Comparison of ENCODE assay signal across 8 mouse cellular contexts in genomic region chr10:76031511-76032401, GRCm38 (mm10). TPM values are rescaled to one million over a fixed set of nuclear protein-coding genes. Genes with fewer than 3 reads are reported as not detected.
A peak's percentile ranks its signal among the peaks of the same experiment; 100 is the strongest.
DNase-seq lines count a peak whose midpoint lies in the region; ATAC-seq and TF ChIP-seq lines count a peak whose summit lies in the region.

No protein-coding gene starts in this region.

- no peaks in the 10 kb centered on the region for H3K9me3 ChIP-seq in heart, embryonic 10.5 days
- no peaks in the 10 kb centered on the region for H3K9me3 ChIP-seq in ES-E14 (ENCODE audit: control insufficient read depth, insufficient read depth, low read depth, low read length)
- no peaks in the 10 kb centered on the region for H3K9me3 ChIP-seq in intestine, embryonic 15.5 days
- no peaks in the 10 kb centered on the region for H3K9me3 ChIP-seq in midbrain, embryonic 10.5 days (replicated peaks)

- peak overlapping the region; percentile 97 for H3K27ac ChIP-seq in heart, embryonic 10.5 days
- H3K27ac ChIP-seq in ES-E14 (ENCODE audit: insufficient read depth, low read depth, low read length, poor library complexity, severe bottlenecking): peak overlapping the region; percentile 88; the same call in 1 of the 2 replicates
- no peak overlapping the region; the same call in 1 of the 2 replicates for H3K27ac ChIP-seq in embryonic fibroblast, embryonic 13.5 days (ENCODE audit: insufficient read depth, low read length)
- peak overlapping the region; percentile 77 for H3K27ac ChIP-seq in intestine, embryonic 15.5 days
- H3K27ac ChIP-seq in midbrain, embryonic 10.5 days (replicated peaks): peak overlapping the region; percentile 98

- DNase-seq in heart, embryonic 10.5 days (ENCODE audit: low spot score): peak; percentile 62
- DNase-seq in heart, adult 18-20 months: no peak
- no peak for DNase-seq in ES-E14 (ENCODE audit: low read depth, low spot score)
- no peak for DNase-seq in midbrain, embryonic 10.5 days (ENCODE audit: low spot score)
- no peak for DNase-seq in left cerebral cortex, postnatal 4 days

- no peak for TF ChIP-seq CTCF in embryonic fibroblast, embryonic 13.5 days (IDR thresholded peaks at IDR 0.05; ENCODE audit: borderline replicate concordance, insufficient read depth, low read length)

- peaks cover 19% of the 10 kb centered on the region for H3K36me3 ChIP-seq in heart, embryonic 10.5 days
- H3K36me3 ChIP-seq in ES-E14 (ENCODE audit: control insufficient read depth, insufficient read depth, low read length, poor library complexity, severe bottlenecking): no peaks in the 10 kb centered on the region; the same call in 1 of the 2 replicates
- H3K36me3 ChIP-seq in intestine, embryonic 15.5 days: 0 out of 2 replicates have a peak, but pooled peaks cover under 1% of the 10 kb centered on the region
- H3K36me3 ChIP-seq in midbrain, embryonic 10.5 days: peaks cover 31% of the 10 kb centered on the region

- 45% methylated on average over 14 of the region's 14 CpGs for WGBS in heart, embryonic 10.5 days
- 48% methylated on average over 14 of the region's 14 CpGs for WGBS in intestine, embryonic 15.5 days
- WGBS in midbrain, embryonic 10.5 days: 55% methylated on average over 14 of the region's 14 CpGs

- TF ChIP-seq POLR2A in embryonic fibroblast, embryonic 13.5 days (IDR thresholded peaks at IDR 0.05; ENCODE audit: low read depth, low read length): no peak

- H3K4me3 ChIP-seq in heart, embryonic 10.5 days: peak overlapping the region; percentile 89
- H3K4me3 ChIP-seq in ES-E14 (ENCODE audit: insufficient read depth in 1 of 2, low read depth in 1 of 2, low read length in 2 of 2, poor library complexity in 1 of 2, severe bottlenecking in 1 of 2): peak overlapping the region; percentile 82 to 89
- H3K4me3 ChIP-seq in embryonic fibroblast, embryonic 13.5 days (ENCODE audit: insufficient read depth, low read length): peak overlapping the region; percentile 16; the same call in 1 of the 2 replicates
- peak overlapping the region; percentile 81 for H3K4me3 ChIP-seq in intestine, embryonic 15.5 days (replicated peaks)
- peak overlapping the region; percentile 93 for H3K4me3 ChIP-seq in midbrain, embryonic 10.5 days

- H3K27me3 ChIP-seq in heart, embryonic 10.5 days (ENCODE audit: insufficient read depth, poor library complexity, severe bottlenecking): no peaks in the 10 kb centered on the region
- no peaks in the 10 kb centered on the region for H3K27me3 ChIP-seq in intestine, embryonic 15.5 days (replicated peaks)
- no peaks in the 10 kb centered on the region for H3K27me3 ChIP-seq in midbrain, embryonic 10.5 days (ENCODE audit: low read depth, poor library complexity, severe bottlenecking)

- H3K9ac ChIP-seq in ES-E14 (ENCODE audit: insufficient read depth, low read depth, low read length, poor library complexity, severe bottlenecking): peak overlapping the region; percentile 75
- peak overlapping the region; percentile 48 for H3K9ac ChIP-seq in intestine, embryonic 15.5 days

- H3K4me1 ChIP-seq in heart, embryonic 10.5 days: peaks cover 25% of the 10 kb centered on the region
- H3K4me1 ChIP-seq in ES-E14 (ENCODE audit: control insufficient read depth in 2 of 2, insufficient read depth in 2 of 2, low read length in 2 of 2, poor library complexity in 1 of 2): peaks cover 11 to 12% of the 10 kb centered on the region in 2 experiments
- peaks cover 3% of the 10 kb centered on the region for H3K4me1 ChIP-seq in embryonic fibroblast, embryonic 13.5 days (ENCODE audit: control insufficient read depth, insufficient read depth, low read length)
- H3K4me1 ChIP-seq in intestine, embryonic 15.5 days (replicated peaks): 0 out of 2 replicates have a peak, but pooled peaks cover 3% of the 10 kb centered on the region
- peaks cover 22% of the 10 kb centered on the region for H3K4me1 ChIP-seq in midbrain, embryonic 10.5 days

- intact Hi-C loops in left cerebral cortex, postnatal 4 days (cut with DNase I): loop anchor here (10.0 kb wide), 1 partner anchor 173 kb away; no protein-coding TSS in a partner anchor

- H3K4me2 ChIP-seq in intestine, embryonic 15.5 days (replicated peaks): peak overlapping the region; percentile 73

- peak; percentile 82 for ATAC-seq in intestine, embryonic 15.5 days
- no peak for ATAC-seq in activated CD4-positive, CD25-positive, alpha-beta regulatory T cell, adult 4 months

- in situ Hi-C loops in ES-E14 (cut with MboI; ENCODE audit: low sequenced_read_pairs in 2 of 2, unreplicated experiment in 2 of 2): no loop called here

TF ChIP-seq in ES-E14, 5 proteins besides CTCF, POLR2A, EP300 and RAD21:
- TF ChIP-seq CHD2 (IDR thresholded peaks at IDR 0.05; ENCODE audit: low read depth, low read length): peak; percentile 20; the same call in 1 of the 2 replicates
- TF ChIP-seq MAFK (IDR thresholded peaks at IDR 0.05; ENCODE audit: insufficient read depth, low read depth, low read length): no peak
- TF ChIP-seq ZNF384 (IDR thresholded peaks at IDR 0.05; ENCODE audit: low read depth, low read length): peak; percentile 82; the same call in 1 of the 2 replicates

RNA-seq across cellular contexts. Expression of gene Zfp280b, which starts 0.7 kb away (rescaled TPM):
- 24.7 and 33.4 TPM in 2 replicates for polyA plus RNA-seq in heart, embryonic 10.5 days (2016; fragmentation: Nextera tagmentation; extraction: Ambion mirVana)
- total RNA-seq in heart, adult 18-20 months (2021): 1 to 10 TPM; 5.9 to 6.0 TPM
- 22.1 and 31.6 TPM in 2 replicates for total RNA-seq in ES-E14 (2012; rRNA removed)
- 13.4 and 13.8 TPM in 2 replicates for polyA plus RNA-seq in embryonic fibroblast, embryonic 13.5 days (2011; ENCODE audit: insufficient read length, low read depth, missing spikeins)
- 18.6 and 18.9 TPM in 2 replicates for polyA plus RNA-seq in intestine, embryonic 15.5 days (2015; fragmentation: Nextera tagmentation; extraction: Ambion mirVana)
- polyA plus RNA-seq in midbrain, embryonic 10.5 days (2016; fragmentation: Nextera tagmentation; extraction: Ambion mirVana): 36.8 and 39.0 TPM in 2 replicates
- total RNA-seq in left cerebral cortex, postnatal 4 days (2021): 10 to 100 TPM; 10.3 to 11.4 TPM
- polyA plus RNA-seq in activated CD4-positive, CD25-positive, alpha-beta regulatory T cell, adult 4 months (2017; shearing (Covaris generic)): 10 to 100 TPM; 11.4 to 11.5 TPM

Comparison
In these comparisons a context has a peak if more than half of its experiments do, and no peak if none do; other contexts are left out.
1. H3K4me3 ChIP-seq: peak in every context shown above with its lines; median percentile 93 in midbrain, embryonic 10.5 days; 89 in heart, embryonic 10.5 days; 86 in ES-E14; 81 in intestine, embryonic 15.5 days; 16 in embryonic fibroblast, embryonic 13.5 days.